Mouse (Mus musculus): ENCODE results near the gene E2f4.
A peak's percentile ranks its signal among the peaks of the same experiment; 100 is the strongest.

Gene E2f4

GRCm38 (mm10) chr8:105318662-105319190 lies 21.3 kb downstream of the E2f4 start:
- no peak for DNase-seq

- DNase-seq: no peak
These were observed 25.7 kb downstream of the E2f4 start for GRCm38 (mm10) chr8:105323183-105323582.

GRCm38 (mm10) chr8:105325641-105326093 lies 28.2 kb downstream of the E2f4 start:
- DNase-seq: no peak

GRCm38 (mm10) chr8:105326141-105326672 lies 28.7 kb downstream of the E2f4 start, which contains the start of the genes Lrrc29 and Tmem208:
Gene Lrrc29 (minus strand): TSS chr8:105326278.
Gene Tmem208 (plus strand): TSS chr8:105326354.
- peak; percentile 99 for DNase-seq

GRCm38 (mm10) chr8:105326968-105327367 lies 29.5 kb downstream of the E2f4 start:
- peak; percentile 75 for DNase-seq

- DNase-seq: no peak
These were observed 32.9 kb downstream of the E2f4 start for GRCm38 (mm10) chr8:105330325-105330724.

- peak; percentile 92 for DNase-seq
These were observed 34.0 kb downstream of the E2f4 start for GRCm38 (mm10) chr8:105331469-105331868.

- DNase-seq: peak; percentile 87
These were observed 34.5 kb downstream of the E2f4 start for GRCm38 (mm10) chr8:105331931-105332330.

- no peak for DNase-seq
These were observed 35.1 kb downstream of the E2f4 start for GRCm38 (mm10) chr8:105332523-105332922.

GRCm38 (mm10) chr8:105336373-105337130 lies 39.1 kb downstream of the E2f4 start:
- peak; percentile 92 for DNase-seq

GRCm38 (mm10) chr8:105338992-105339391 lies 41.5 kb downstream of the E2f4 start:
- DNase-seq: peak; percentile 87

- DNase-seq: peak; percentile 97
These were observed 42.6 kb downstream of the E2f4 start for GRCm38 (mm10) chr8:105339886-105340635.

GRCm38 (mm10) chr8:105341399-105341798 lies 43.9 kb downstream of the E2f4 start:
- DNase-seq: peak; percentile 94

- DNase-seq: no peak
These were observed 45.3 kb downstream of the E2f4 start for GRCm38 (mm10) chr8:105342768-105343167.

GRCm38 (mm10) chr8:105343791-105344574 lies 46.5 kb downstream of the E2f4 start:
- DNase-seq: no peak

- DNase-seq: peak; percentile 97
These were observed 47.9 kb downstream of the E2f4 start for GRCm38 (mm10) chr8:105345061-105345975.

GRCm38 (mm10) chr8:105346611-105347427 lies 49.4 kb downstream of the E2f4 start:
- DNase-seq: peak; percentile 99

- DNase-seq: peak; percentile 100
These were observed 50.2 kb downstream of the E2f4 start, which contains the start of gene Fhod1 for GRCm38 (mm10) chr8:105347428-105348221. Gene Fhod1 (minus strand): TSS chr8:105347953.

- peak; percentile 97 for DNase-seq
These were observed 51.1 kb downstream of the E2f4 start, which contains the start of gene Slc9a5 for GRCm38 (mm10) chr8:105348450-105349095. Gene Slc9a5 (plus strand): TSS chr8:105348843.

All from heart, adult 11 months (tissue).